Mouse (Mus musculus) thymus, postnatal 36 days (tissue): ENCODE results near the gene Fance.
"Not testable (repeated sequence)": the region's sequence is repeated elsewhere in the genome, so short reads cannot be mapped to it uniquely, and the experiment has no call there.

ENCODE experiments used
- DNase-seq, 2 experiments: peaks; one replicate each; pipeline ENCODE4 v3.0.0; 2022; ENCODE audit warnings: mixed read lengths in 2 of 2

The Fance gene

DNA sequence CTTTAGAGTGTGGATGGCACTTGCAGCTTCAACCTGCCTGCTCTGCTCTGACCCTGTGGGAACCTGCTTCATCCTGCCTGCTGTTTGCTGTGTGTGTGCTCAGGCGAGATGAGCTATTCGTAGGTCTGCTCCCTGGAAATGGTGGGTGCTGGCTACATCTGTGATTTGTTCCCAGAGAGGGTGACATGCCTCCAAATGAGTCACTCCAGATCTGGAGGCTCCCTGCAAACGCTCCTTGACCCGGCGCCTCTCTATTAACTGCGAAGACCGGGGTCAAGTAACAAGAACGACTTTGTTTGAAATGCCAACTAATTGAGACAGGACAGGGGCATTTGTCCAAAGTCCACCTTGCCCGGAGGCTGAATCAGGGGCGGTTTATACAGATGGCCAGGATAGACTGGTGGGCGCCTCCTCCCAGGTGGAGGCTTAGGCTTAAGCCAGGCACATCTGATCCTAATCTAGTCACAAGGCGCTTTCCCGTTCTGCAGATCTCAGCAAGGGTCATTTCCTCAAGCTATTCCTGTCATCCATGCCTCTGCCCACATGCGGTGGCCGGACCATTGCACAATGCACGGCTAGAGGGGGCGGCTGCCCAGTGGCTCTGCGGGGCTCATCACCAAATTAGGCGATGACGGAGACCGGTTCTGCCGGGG, 14.5 kb downstream of the Fance start:
- DNase-seq: no peak

GRCm38 (mm10) chr17:28328366-28328928, 15.1 kb downstream of the Fance start, which contains the start of gene Rpl10a:
Gene Rpl10a, plus strand, starts transcription at chr17:28328471.
- DNase-seq: peak; percentile 97 to 99

- DNase-seq: no peak
Measured at GRCm38 (mm10) chr17:28328946-28329345, 15.6 kb downstream of the Fance start.

- no peak for DNase-seq
Measured at GRCm38 (mm10) chr17:28329503-28330231, 16.3 kb downstream of the Fance start.

DNA sequence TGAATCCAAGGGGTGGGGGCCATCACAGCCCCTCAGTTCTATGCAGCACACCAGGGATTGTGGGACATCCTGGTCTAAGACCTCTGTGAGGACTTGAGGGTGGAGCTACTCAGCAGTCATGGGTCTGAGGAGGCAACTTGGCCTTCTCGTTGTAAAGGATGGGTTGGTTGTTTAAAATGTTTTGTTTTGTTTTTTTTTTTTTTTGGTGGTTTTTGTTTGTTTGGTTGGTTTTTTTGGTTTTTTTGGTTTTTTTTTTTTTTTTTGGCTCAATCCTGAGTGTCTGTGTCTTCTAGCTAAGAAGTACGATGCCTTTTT, 16.9 kb downstream of the Fance start:
- no peak for DNase-seq

DNA sequence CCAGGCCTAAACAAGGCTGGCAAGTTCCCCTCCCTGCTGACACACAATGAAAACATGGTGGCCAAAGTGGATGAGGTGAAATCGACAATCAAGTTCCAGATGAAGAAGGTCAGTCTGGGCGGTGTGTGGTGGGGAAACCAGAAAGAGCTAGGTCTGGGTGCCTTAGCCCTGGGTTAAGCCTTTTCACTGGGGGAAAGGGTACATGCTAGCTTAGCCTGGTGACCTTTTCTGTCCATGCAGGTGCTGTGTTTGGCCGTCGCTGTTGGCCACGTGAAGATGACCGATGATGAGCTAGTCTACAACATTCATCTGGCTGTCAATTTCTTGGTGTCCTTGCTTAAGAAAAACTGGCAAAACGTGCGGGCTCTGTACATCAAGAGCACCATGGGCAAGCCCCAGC, 17.3 kb downstream of the Fance start:
- not testable (repeated sequence) for DNase-seq

DNA sequence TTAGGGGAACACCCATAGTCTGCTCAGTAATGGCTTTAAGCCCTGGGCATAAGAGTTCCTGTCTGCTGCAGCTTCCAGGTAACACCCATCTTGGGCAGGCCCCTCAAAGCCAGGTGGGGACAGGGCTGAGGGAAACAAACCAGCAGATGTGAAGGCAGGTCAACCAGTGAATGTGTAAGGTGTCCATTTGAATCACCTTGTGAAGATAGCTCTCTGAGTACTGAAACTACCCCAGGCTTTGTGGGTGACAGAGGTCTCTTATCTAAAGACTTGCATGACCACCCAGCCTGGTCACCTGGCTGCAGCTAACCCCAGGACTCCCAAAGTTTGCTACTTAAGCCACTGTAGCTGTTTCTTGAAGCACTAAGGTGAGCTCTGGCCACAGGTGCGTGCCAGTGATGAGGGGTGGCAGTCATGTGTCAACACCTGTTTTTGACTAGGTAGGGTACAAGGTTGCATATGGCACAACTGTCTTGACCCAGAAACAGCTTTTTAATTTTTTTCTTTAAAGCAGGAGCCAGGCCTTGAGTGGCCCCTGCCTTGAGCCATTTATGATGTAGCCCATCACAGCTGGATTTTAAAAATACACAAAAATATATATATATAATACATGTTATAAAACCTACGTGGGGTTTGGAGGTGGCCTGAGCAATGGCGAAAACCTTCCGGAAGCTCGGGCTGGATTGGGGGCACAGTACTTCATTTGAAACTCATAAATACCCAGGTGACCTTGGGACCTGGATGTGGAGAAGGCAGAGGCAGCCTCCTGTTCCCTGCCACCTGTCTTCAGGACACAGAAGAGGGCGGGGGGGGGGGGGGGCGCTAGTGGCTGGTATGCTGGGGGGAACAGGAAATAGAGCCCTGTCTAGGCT, 18.2 kb downstream of the Fance start:
- no peak for DNase-seq

GRCm38 (mm10) chr17:28332113-28332914, 19.0 kb downstream of the Fance start:
- DNase-seq: no peak

DNA sequence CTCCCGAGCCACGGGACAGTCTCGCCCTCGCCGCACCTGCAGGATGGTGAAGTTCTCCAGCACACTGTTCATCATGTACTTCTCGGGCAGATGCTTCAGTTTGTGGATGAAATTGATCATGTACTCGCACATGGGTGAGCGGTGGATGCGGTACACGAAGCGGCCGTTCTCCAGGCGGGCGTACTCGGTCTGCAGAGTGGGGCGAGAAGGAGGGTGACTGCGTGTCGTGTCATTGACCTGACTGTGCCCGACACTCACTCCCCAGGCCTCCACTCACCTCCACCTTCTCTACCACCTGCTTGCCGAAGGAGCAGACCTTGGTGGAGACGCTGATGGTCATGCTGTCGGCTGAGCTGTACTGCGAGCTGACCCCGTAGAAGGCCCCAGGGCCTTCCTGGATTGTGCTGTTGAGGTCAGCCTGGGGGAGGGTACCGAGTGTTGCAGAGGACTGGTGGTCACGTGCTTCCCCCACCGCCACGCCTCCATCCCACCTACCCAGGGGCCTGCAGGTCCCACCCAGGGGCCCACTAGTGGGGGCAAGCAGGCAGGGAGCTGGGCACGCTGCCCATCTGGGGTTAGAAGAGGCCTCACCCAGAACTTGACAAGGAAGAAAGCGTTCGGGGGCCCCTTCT, 19.7 kb downstream of the Fance start:
- DNase-seq: no peak

DNA sequence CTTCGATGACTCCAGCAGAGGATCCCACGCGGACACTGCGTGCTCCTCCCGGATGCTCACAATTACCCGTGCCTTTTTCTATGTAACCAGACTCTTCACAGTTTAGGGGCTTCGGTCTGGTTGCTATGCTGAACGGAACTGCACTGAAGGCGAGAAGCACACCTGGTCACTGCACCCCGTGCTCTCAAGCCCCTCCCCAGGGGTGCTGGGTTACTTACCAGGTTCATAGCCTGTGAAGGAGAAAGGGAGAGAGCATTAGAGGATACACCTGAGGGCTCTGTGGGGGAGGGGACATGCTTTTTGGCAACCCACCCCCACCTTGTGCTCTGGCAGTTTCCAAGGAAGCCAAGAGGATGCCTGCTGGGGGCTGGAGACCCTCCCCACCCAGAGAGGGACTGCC, 21.9 kb downstream of the Fance start:
- DNase-seq: no peak

GRCm38 (mm10) chr17:28337547-28337946, 24.2 kb downstream of the Fance start:
- DNase-seq: no peak

GRCm38 (mm10) chr17:28340578-28340977, 27.3 kb downstream of the Fance start:
- DNase-seq: no peak

DNA sequence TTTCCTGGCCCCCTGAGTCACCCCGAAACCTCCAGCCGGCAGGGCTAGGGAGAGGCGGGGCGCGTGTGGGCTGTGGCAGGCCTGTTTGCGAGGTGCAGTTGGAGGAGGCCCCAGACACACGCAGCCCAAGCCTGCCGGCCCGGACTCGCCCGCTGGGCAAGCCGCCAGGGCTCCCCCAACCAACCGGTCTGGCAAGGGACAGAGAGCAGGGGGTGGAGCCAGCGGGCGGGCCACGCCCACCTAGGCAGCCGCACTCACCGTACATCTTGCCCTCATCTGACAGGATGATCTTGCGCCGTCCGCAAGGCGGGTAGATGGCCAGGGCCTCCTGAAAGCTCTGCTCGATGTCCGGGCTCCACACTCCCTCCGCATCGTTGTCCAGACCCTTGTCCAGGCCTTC, 27.8 kb downstream of the Fance start:
- DNase-seq: peak; percentile 29 to 45

GRCm38 (mm10) chr17:28344050-28344607, 30.8 kb downstream of the Fance start:
- no peak for DNase-seq

DNA sequence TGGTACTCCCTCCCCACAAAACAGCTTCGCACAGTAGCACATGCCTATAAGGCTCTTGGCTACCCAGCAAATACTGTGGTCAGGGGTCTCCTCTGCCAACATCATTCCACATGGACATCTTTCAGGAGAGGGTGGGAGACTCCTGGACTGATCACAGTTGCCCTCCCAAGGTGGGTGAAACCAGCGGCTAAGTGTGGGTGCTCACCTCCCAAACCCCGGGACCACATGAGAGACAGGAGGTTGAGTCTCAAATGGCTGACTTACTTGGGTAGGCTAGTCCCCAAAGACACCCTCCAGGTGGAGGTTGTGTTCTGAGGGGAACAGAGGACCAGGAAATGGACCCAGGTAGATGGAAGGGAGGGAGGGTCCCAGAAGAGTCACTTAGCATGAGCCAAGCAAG, 31.4 kb downstream of the Fance start:
- no peak for DNase-seq

DNA sequence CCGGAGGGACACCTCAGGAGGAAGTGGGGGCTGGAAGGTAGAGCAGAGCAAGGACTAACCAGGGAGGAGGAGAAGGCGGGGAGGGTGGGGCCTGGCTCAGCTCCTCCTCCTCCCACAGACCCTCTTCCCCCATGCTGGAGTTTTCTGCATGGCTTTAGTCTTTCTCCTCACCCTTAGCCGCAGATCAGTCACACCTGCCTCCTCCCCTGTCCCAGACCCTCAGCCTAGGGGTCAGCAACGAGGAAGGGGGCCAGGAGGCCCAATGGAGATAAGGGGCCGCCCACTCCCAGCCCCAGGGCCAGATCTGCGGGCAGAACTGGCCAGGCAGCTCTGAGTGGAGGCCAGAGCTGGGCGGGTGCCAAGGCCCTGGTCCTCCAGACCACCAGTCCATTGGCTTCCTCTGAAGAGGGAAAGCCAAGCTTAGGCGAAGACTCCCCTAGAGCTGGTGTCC, 32.0 kb downstream of the Fance start:
- DNase-seq: no peak

DNA sequence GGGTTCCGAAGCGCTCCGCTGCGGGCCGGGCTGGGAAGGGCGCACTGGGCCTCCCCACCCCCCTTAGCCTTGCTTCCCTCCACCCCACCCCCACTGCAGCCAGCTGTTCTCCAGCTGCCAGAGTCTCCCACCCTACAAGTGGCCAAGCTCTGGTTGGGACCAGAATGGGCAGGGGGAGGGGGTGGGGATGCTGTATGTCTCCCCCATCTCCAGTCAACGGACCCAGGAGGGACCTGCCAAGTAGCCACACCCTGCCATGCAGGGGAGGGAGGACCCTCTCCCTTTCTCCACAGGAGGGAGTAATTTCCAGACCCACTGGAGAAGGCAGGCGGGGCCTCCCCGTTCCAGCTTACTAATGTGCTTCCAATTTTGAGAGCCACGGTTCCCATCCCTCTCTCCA, 32.6 kb downstream of the Fance start:
- no peak for DNase-seq

- no peak for DNase-seq
Measured at GRCm38 (mm10) chr17:28347327-28347726, 34.0 kb downstream of the Fance start.

- DNase-seq: no peak
Measured at GRCm38 (mm10) chr17:28348211-28348610, 34.9 kb downstream of the Fance start.

GRCm38 (mm10) chr17:28349264-28349880, 36.1 kb downstream of the Fance start:
- no peak for DNase-seq

DNA sequence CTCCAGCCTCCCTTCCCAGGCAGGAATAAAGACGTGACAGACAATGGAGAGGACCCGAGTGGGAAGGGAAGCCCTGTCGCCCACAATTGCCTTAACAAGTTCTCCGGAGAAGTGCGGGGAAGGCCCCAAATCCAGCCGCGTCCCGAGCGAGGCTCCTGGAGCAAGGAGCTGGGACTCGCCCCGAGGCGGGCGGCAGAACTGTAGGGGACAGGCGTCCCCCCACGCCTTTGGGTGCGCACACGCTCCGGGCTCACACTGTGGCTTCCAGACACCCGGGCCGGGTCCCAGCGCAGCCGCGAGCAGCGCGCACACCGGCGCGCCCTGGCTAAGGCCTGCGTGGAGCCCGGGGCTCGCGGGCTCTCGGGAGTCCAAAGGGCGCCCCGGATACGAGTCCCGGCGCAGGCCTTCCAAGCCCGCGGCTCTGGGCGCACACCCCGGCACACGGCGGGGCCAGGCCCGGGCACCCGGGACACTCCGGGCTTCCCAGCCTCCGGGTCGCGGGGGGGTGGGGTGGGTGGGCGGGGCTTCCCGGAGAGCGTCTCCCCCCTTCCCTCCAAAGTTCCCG, 36.7 kb downstream of the Fance start:
- DNase-seq: peak in 1 of 2 experiments; percentile 45
